In the genomic region with DNA sequence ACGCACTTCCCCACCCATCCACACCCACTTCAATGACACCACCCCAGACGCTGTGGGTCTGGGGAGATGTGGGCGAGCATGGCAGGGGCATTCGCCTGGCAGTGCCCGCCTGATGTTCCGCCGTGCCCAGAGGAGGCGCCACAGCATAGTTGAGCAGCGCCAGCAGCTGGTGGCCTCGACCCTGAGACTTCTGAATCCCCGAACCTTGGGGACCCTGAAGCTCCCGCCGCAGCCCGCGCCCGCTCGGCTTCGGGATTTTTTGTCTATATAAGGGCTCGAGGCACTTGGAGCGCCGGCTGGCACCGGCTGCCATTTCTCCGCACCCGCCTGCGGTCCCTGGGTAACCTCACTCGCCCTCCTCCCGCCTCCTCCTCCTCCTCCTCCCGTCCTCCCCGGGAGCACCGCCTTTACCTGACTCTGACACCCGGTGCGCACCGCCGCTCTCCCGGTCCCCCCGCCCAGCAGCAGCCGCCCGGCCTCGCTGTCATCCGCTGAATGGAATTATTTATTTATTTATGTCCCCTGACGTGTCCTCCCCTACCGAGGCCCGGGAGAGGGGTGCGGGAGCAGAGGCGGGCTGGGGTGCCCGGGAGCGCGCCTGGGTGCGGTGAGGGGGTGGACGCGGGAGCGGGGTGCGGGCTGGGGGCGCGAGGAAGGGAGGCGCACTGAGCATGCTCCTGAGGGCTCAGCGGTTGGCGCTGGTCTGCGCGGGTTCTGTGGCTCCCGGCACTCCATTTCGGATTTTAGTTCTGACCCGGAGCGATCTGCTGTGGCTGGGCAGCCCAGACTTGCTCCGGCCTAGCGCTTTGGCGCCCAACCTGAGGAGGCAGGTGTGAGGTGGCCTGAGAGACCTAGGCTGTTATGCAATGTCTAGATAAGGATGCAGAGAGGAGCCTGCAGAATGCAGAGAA, we compare ENCODE assay signal across 7 mouse cellular contexts. TPM values are rescaled to one million over a fixed set of nuclear protein-coding genes. Genes with fewer than 3 reads are reported as not detected.
A peak's percentile ranks its signal among the peaks of the same experiment; 100 is the strongest.
DNase-seq lines count a peak whose midpoint lies in the region; ATAC-seq and TF ChIP-seq lines count a peak whose summit lies in the region.

A gene (minus strand): TSS at position 590 of the 911 bp plus-strand sequence.

- peak; percentile 90 for ATAC-seq in embryonic facial prominence, embryonic 15.5 days (ENCODE audit: insufficient number of reproducible peaks, low FRiP score, low TSS enrichment, low read depth)
- ATAC-seq in heart, embryonic 16.5 days (replicated peaks; ENCODE audit: extremely low read depth, insufficient read depth, low FRiP score), result peak; percentile 91
- peak; percentile 80 for ATAC-seq in liver, embryonic 13.5 days (ENCODE audit: low read depth)
- peak; percentile 93 for ATAC-seq in stomach, embryonic 14.5 days (ENCODE audit: insufficient number of reproducible peaks, insufficient read depth, low FRiP score, low read depth)

- H3K9ac ChIP-seq in embryonic facial prominence, embryonic 15.5 days, result peak within 1 kb of the TSS; percentile 52
- peak within 1 kb of the TSS; percentile 69 for H3K9ac ChIP-seq in heart, embryonic 16.5 days (ENCODE audit: low read length)
- H3K9ac ChIP-seq in liver, embryonic 13.5 days, result peak within 1 kb of the TSS; percentile 46
- H3K9ac ChIP-seq in stomach, embryonic 14.5 days (replicated peaks; ENCODE audit: low read depth, low read length), result peak within 1 kb of the TSS; percentile 63

- H3K36me3 ChIP-seq in embryonic facial prominence, embryonic 15.5 days, result no peaks in the 10 kb centered on the region
- no peaks in the 10 kb centered on the region for H3K36me3 ChIP-seq in heart, embryonic 16.5 days (ENCODE audit: control insufficient read depth, insufficient read depth)
- H3K36me3 ChIP-seq in liver, embryonic 13.5 days, result no peaks in the 10 kb centered on the region
- no peaks in the 10 kb centered on the region for H3K36me3 ChIP-seq in stomach, embryonic 14.5 days (ENCODE audit: control insufficient read depth, insufficient read depth, low read length)

- H3K4me3 ChIP-seq in bone marrow macrophage, adult 2 months (ENCODE audit: insufficient read depth, low read length), result peak within 1 kb of the TSS; percentile 68
- peak within 1 kb of the TSS; percentile 77 for H3K4me3 ChIP-seq in embryonic facial prominence, embryonic 15.5 days (replicated peaks)
- H3K4me3 ChIP-seq in heart, embryonic 16.5 days (ENCODE audit: low read length), result peak within 1 kb of the TSS; percentile 58
- H3K4me3 ChIP-seq in liver, embryonic 13.5 days (replicated peaks), result peak within 1 kb of the TSS; percentile 59
- peak within 1 kb of the TSS; percentile 78 for H3K4me3 ChIP-seq in stomach, embryonic 14.5 days (ENCODE audit: low read depth, low read length)

- H3K9me3 ChIP-seq in embryonic facial prominence, embryonic 15.5 days (replicated peaks), result no peaks in the 10 kb centered on the region
- no peaks in the 10 kb centered on the region for H3K9me3 ChIP-seq in heart, embryonic 16.5 days (replicated peaks; ENCODE audit: control insufficient read depth, low read length)
- no peaks in the 10 kb centered on the region for H3K9me3 ChIP-seq in liver, embryonic 13.5 days (replicated peaks)
- H3K9me3 ChIP-seq in stomach, embryonic 14.5 days (ENCODE audit: control insufficient read depth, low read depth, low read length), result no peaks in the 10 kb centered on the region

- peak within 1 kb of the TSS; percentile 90 for H3K4me2 ChIP-seq in embryonic facial prominence, embryonic 15.5 days (replicated peaks)
- peak within 1 kb of the TSS; percentile 63 for H3K4me2 ChIP-seq in heart, embryonic 16.5 days (ENCODE audit: low read depth, low read length)
- H3K4me2 ChIP-seq in liver, embryonic 13.5 days, result peak within 1 kb of the TSS; percentile 66
- H3K4me2 ChIP-seq in stomach, embryonic 14.5 days (replicated peaks; ENCODE audit: low read depth, low read length), result peak within 1 kb of the TSS; percentile 76

- H3K27me3 ChIP-seq in embryonic facial prominence, embryonic 15.5 days, result no peaks in the 10 kb centered on the region
- H3K27me3 ChIP-seq in heart, embryonic 16.5 days (ENCODE audit: control insufficient read depth, insufficient read depth, low read length), result no peaks in the 10 kb centered on the region
- H3K27me3 ChIP-seq in liver, embryonic 13.5 days, result no peaks in the 10 kb centered on the region; the same call in 1 of the 2 replicates
- H3K27me3 ChIP-seq in stomach, embryonic 14.5 days (ENCODE audit: control insufficient read depth, insufficient read depth, low read length), result no peaks in the 10 kb centered on the region

- H3K27ac ChIP-seq in bone marrow macrophage, adult 2 months (ENCODE audit: insufficient read depth, low read depth, low read length), result peak within 1 kb of the TSS; percentile 96
- peak within 1 kb of the TSS; percentile 79 for H3K27ac ChIP-seq in embryonic facial prominence, embryonic 15.5 days (replicated peaks)
- H3K27ac ChIP-seq in heart, embryonic 16.5 days (ENCODE audit: low read length), result peak within 1 kb of the TSS; percentile 33; the same call in 1 of the 2 replicates
- peak within 1 kb of the TSS; percentile 34; the same call in 1 of the 2 replicates for H3K27ac ChIP-seq in liver, embryonic 13.5 days
- peak within 1 kb of the TSS; percentile 78; the same call in 1 of the 2 replicates for H3K27ac ChIP-seq in stomach, embryonic 14.5 days (ENCODE audit: low read length)

- TF ChIP-seq CTCF in bone marrow macrophage, adult 2 months (IDR thresholded peaks at IDR 0.05; ENCODE audit: low read depth, low read length), result peak; percentile 10; the same call in 1 of the 2 replicates

- under 1% methylated on average over 66 of the region's 67 CpGs for WGBS in embryonic facial prominence, embryonic 15.5 days
- WGBS in heart, embryonic 16.5 days, result under 1% methylated on average over 67 of the region's 67 CpGs
- 1% methylated on average over 66 of the region's 67 CpGs for WGBS in liver, embryonic 13.5 days (ENCODE audit: insufficient replicate concordance)
- under 1% methylated on average over 60 of the region's 67 CpGs for WGBS in stomach, embryonic 14.5 days

- no peak for TF ChIP-seq POLR2A in bone marrow macrophage, adult 2 months (IDR thresholded peaks at IDR 0.05; ENCODE audit: borderline replicate concordance, low read depth, low read length)

- H3K4me1 ChIP-seq in bone marrow macrophage, adult 2 months (ENCODE audit: control insufficient read depth, insufficient read depth, low read length), result peaks cover 17% of the 10 kb centered on the region
- peaks cover 18% of the 10 kb centered on the region for H3K4me1 ChIP-seq in embryonic facial prominence, embryonic 15.5 days
- 0 out of 2 replicates have a peak, but pooled peaks cover 2% of the 10 kb centered on the region for H3K4me1 ChIP-seq in heart, embryonic 16.5 days (ENCODE audit: control insufficient read depth, insufficient read depth, low read length)
- H3K4me1 ChIP-seq in liver, embryonic 13.5 days (replicated peaks), result no peaks in the 10 kb centered on the region
- peaks cover 4% of the 10 kb centered on the region; the same call in 1 of the 2 replicates for H3K4me1 ChIP-seq in stomach, embryonic 14.5 days (ENCODE audit: control insufficient read depth, insufficient read depth, low read length)

- peak; percentile 76 to 89 for DNase-seq in kidney, postnatal 25 days
- peak; percentile 4 for DNase-seq in liver, embryonic 13.5 days
- DNase-seq in neural tube, embryonic 10.5 days (ENCODE audit: extremely low spot score, low spot score), result peak; percentile 82

RNA-seq across cellular contexts. Expression of the gene that starts here (rescaled TPM):
- 34.6 and 36.5 TPM in 2 replicates for polyA plus RNA-seq in bone marrow macrophage, adult 2 months (2012; ENCODE audit: insufficient read depth, insufficient read length, missing spikeins)
- polyA plus RNA-seq in embryonic facial prominence, embryonic 15.5 days (2015; fragmentation: Nextera tagmentation; extraction: Ambion mirVana), result 9.1 and 9.4 TPM in 2 replicates
- polyA plus RNA-seq in heart, embryonic 16.5 days (2015; fragmentation: Nextera tagmentation; extraction: Ambion mirVana), result 4.3 and 4.6 TPM in 2 replicates
- 6.8 and 8.7 TPM in 2 replicates for polyA plus RNA-seq in liver, embryonic 13.5 days (2015; fragmentation: Nextera tagmentation; extraction: Ambion mirVana)
- polyA plus RNA-seq in stomach, embryonic 14.5 days (2014; fragmentation: Nextera tagmentation; extraction: Ambion mirVana), result 12.7 and 14.2 TPM in 2 replicates

Comparison
In these comparisons a context has a peak if more than half of its experiments do, and no peak if none do; other contexts are left out.
1. Peak in every context shown above with its lines: DNase-seq, ATAC-seq, H3K4me3 ChIP-seq and H3K27ac ChIP-seq.
2. H3K27ac ChIP-seq: peak in every context shown above with its lines; median percentile 96 in bone marrow macrophage, adult 2 months; 79 in embryonic facial prominence, embryonic 15.5 days; 78 in stomach, embryonic 14.5 days; 34 in liver, embryonic 13.5 days; 33 in heart, embryonic 16.5 days.
3. DNase-seq: peak in every context shown above with its lines; median percentile 82 in kidney, postnatal 25 days; 82 in neural tube, embryonic 10.5 days; 4 in liver, embryonic 13.5 days.